Mouse (Mus musculus): Measurements from ENCODE around the gene Clptm1l. TPM values are rescaled to one million over a fixed set of nuclear protein-coding genes. Genes with fewer than 3 reads are reported as not detected.

The Clptm1l gene
- polyA plus RNA-seq (2014; fragmentation: Illumina TruSeq; extraction: RNeasy Lipid Tissue Mini Kit (QIAGEN cat#74804); ENCODE audit: low read depth, low replicate concordance) = 165 TPM

DNA sequence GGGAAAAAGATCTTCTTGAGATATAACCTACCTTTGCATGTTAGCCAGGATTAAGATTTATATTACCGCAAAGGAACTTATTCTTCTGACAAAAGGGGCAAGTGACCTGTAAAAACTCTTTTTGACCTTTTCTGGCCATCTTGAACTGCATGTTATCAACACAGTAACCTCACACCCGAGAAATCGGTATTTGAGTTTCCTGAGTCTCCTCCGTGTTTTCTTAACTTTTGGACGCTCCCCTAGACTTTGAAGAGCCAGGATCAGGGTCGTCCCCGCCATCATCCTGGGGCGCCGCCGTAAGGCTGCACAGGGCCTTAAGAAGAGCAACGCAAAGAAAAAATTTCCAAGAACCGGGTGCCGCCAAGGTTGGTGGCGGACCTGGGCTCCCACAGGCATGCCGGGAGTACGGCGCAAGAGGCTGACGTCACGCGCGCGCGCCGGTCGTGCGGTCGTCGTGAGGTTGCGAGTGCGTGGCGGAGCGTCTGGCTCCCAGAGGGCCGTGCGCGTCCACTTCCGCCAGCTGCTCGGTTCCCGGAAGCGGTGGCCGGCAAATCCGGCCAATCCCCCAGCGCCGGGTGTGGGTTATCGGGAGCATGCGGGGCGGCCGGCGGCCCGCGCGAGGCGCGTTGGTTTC lies at the start of gene Clptm1l:
TSS of gene Clptm1l (plus strand) at position 485 of the 634 bp plus-strand sequence.

DNA sequence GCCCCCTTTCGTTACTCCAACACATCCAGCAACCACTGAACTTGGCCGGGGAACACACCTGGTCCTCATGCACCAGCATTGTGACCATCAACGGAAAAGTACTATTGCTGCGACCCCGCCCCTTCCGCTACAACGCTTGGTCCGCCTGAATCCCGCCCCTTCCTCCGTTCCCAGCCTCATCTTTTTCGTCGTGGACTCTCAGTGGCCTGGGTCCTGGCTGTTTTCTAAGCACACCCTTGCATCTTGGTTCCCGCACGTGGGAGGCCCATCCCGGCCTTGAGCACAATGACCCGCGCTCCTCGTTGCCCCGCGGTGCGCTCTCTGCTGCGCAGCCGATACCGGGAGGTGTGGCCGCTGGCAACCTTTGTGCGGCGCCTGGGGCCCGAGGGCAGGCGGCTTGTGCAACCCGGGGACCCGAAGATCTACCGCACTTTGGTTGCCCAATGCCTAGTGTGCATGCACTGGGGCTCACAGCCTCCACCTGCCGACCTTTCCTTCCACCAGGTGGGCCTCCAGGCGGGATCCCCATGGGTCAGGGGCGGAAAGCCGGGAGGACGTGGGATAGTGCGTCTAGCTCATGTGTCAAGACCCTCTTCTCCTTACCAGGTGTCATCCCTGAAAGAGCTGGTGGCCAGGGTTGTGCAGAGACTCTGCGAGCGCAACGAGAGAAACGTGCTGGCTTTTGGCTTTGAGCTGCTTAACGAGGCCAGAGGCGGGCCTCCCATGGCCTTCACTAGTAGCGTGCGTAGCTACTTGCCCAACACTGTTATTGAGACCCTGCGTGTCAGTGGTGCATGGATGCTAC lies 23.1 kb downstream of the Clptm1l start, which contains the start of gene Tert:
TSS of gene Tert (plus strand) at position 167 of the 805 bp plus-strand sequence.

Other genes with a start within 250 kb of the Clptm1l start
- 13.7 TPM for gene Lpcat1, start 136.8 kb upstream of the Clptm1l start, polyA plus RNA-seq (2014; fragmentation: Illumina TruSeq; extraction: RNeasy Lipid Tissue Mini Kit (QIAGEN cat#74804); ENCODE audit: low read depth, low replicate concordance)
- not detected for gene Slc6a3, start 67.3 kb upstream of the Clptm1l start, polyA plus RNA-seq (2014; fragmentation: Illumina TruSeq; extraction: RNeasy Lipid Tissue Mini Kit (QIAGEN cat#74804); ENCODE audit: low read depth, low replicate concordance)
- 2.4 TPM for gene Tert, start 22.9 kb downstream of the Clptm1l start, polyA plus RNA-seq (2014; fragmentation: Illumina TruSeq; extraction: RNeasy Lipid Tissue Mini Kit (QIAGEN cat#74804); ENCODE audit: low read depth, low replicate concordance)
- 2.8 TPM for gene Slc6a18, start 74.0 kb downstream of the Clptm1l start, polyA plus RNA-seq (2014; fragmentation: Illumina TruSeq; extraction: RNeasy Lipid Tissue Mini Kit (QIAGEN cat#74804); ENCODE audit: low read depth, low replicate concordance)
- gene Slc6a19, start 100.9 kb downstream of the Clptm1l start, polyA plus RNA-seq (2014; fragmentation: Illumina TruSeq; extraction: RNeasy Lipid Tissue Mini Kit (QIAGEN cat#74804); ENCODE audit: low read depth, low replicate concordance) = 1.3 TPM
- gene Slc12a7, start 129.1 kb downstream of the Clptm1l start, polyA plus RNA-seq (2014; fragmentation: Illumina TruSeq; extraction: RNeasy Lipid Tissue Mini Kit (QIAGEN cat#74804); ENCODE audit: low read depth, low replicate concordance) = 24.9 TPM
- gene Nkd2, start 243.6 kb downstream of the Clptm1l start, polyA plus RNA-seq (2014; fragmentation: Illumina TruSeq; extraction: RNeasy Lipid Tissue Mini Kit (QIAGEN cat#74804); ENCODE audit: low read depth, low replicate concordance) = 3.4 TPM

Measured in adipose tissue, adult 10 weeks (tissue).